Mouse (Mus musculus) bone marrow, adult 2 months (tissue): ENCODE data around the gene Nxn.

ENCODE experiments used
- CTCF ChIP-seq: fragments of 200-500 bp; IDR thresholded peaks from 2 replicates; pipeline ENCODE4 v1.5.1; 2011; ENCODE audit warnings: low read length, control low read depth; ENCODE audit not compliant: control insufficient read depth, insufficient read depth
- POLR2A ChIP-seq: fragments of 200-500 bp; IDR thresholded peaks from 2 replicates; pipeline ENCODE4 v1.6.1; 2011; ENCODE audit warnings: low read depth, mild to moderate bottlenecking, control low read depth, low read length, borderline replicate concordance; ENCODE audit not compliant: control insufficient read depth

DNA sequence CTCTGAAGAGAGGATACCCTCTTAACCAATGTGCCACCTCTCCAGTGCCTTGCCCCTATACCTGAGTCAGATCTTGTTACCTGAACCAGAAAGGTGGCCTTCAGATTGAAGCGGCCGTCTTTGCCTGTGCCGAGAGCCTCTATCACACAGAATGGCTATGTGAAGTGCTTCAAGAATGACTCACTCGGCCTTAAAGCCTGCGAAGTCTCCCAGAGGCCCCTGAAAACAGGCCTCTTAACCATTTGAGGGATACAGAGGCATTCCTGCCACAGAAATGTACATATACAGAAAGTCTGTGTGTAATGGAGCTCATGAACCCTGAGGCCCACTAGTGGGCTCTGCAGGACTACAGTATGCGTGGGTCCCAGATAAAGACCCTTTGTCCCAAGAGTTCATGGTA lies 115.1 kb downstream of the Nxn start:
- TF ChIP-seq POLR2A (no peak), CTCF (no peak)
